Mouse (Mus musculus): ENCODE data around the gene Olfr1051.

GRCm38 (mm10) chr2:86231301-86231700 lies 47.6 kb downstream of the Olfr1051 start, which contains the start of gene Olfr1047:
- TF ChIP-seq CTCF (conservative IDR thresholded peaks at IDR 0.05; ENCODE audit: low read length) (no peak), NANOG (IDR thresholded peaks at IDR 0.05; ENCODE audit: borderline replicate concordance, low read length) (no peak)

Measured in E14TG2a.4 (cell line).